Mouse (Mus musculus) kidney, postnatal 14 days (tissue): ENCODE results near the gene Gimap7.
A peak's percentile ranks its signal among the peaks of the same experiment; 100 is the strongest.
"Not testable (repeated sequence)": the region's sequence is repeated elsewhere in the genome, so short reads cannot be mapped to it uniquely, and the experiment has no call there.

Experiments
- DNase-seq: peaks from one replicate; pipeline ENCODE4 v3.0.0; 2022; ENCODE audit warnings: mixed read lengths

Gimap7 gene

DNA sequence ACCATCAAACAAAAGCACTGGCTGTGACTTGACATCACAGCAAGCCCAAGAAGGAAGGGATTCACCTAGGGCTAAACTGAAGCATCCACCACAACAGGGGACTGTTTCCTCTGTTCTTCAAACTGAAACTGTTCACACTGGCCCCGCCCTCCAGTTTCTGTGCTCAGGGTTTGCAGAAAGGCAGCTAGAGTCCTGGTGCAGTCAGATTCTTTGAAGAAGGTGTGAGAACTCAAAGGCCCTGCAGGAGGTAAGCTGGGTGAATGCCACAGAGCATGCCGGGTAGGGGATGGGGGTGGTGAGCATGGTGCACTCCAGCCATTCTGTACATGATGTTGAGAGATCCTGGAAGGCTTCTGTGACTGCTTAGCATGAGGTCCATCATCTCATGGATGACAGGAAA, at the start of gene Gimap7, which contains the start of gene Gm28053:
TSS of gene Gimap7 (plus strand) at position 167 of the 400 bp plus-strand sequence.
TSS of gene Gm28053 (plus strand) at position 153 of the 400 bp plus-strand sequence.
- DNase-seq = no peak

DNA sequence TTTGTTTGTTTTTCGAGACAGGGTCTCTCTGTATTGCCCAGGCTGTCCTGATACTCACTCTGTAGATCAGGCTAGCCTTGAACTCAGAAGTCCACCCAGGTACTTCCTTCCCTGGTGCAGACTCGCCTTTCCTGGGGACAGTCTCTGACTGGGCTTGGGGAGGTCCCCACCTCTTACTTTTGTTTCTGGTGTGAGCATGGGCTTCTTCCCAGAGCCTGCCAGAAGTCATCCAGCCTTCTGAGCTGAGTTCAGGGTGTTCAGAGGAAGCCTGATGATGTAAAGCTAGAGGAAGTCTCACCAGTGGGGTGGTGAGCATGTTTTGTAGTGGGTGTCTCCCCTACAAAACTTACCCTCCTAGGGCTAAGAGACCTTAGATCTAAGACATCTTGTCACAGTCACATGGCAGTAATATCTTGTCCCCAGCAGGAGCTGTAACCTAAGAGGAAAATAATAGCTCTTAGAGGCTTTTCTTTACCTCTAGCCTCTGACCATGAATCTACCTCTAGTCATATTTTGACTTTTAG, 48.9 kb upstream of the Gimap7 start:
- no peak for DNase-seq

DNA sequence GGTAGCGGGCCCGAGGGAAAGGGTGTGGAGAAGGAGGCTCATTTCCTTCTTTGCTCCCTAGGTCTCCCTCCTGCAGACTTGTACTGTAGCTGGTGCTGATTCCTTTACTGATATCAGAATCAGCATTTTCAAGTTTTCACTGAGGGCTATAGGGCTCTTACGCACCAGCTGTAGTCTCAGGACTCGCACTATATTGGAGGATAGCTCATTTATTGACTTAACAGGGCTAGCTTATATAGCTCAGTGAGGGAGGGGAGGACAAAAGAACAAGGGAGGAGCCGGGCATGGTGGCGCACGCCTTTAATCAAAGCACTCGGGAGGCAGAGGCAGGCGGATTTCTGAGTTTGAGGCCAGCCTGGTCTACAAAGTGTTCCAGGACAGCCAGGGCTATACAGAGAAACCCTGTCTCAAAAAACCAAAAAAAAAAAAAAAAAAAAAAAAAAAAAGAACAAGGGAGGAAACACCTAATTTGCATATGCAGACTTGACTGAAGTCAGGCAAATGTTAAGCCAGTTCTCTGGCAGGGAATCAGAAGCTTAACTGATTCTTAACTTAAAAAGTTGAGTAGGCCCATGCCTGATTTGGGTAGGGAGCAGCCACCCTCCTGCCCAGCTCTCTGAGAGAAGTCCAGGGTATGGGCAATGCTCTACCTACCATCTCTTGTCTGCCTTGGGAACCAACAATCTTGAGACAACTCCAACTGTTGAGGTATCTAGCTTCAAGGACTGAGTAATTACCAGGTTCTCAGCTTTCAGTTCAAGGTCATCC, 43.9 kb upstream of the Gimap7 start:
- DNase-seq = no peak

GRCm38 (mm10) chr6:48675400-48675930, 43.0 kb upstream of the Gimap7 start:
- no peak for DNase-seq

GRCm38 (mm10) chr6:48675931-48676859, 42.2 kb upstream of the Gimap7 start, which contains the start of gene Gimap9:
Gene Gimap9, plus strand, starts transcription at chr6:48676129.
- DNase-seq = peak; percentile 76

DNA sequence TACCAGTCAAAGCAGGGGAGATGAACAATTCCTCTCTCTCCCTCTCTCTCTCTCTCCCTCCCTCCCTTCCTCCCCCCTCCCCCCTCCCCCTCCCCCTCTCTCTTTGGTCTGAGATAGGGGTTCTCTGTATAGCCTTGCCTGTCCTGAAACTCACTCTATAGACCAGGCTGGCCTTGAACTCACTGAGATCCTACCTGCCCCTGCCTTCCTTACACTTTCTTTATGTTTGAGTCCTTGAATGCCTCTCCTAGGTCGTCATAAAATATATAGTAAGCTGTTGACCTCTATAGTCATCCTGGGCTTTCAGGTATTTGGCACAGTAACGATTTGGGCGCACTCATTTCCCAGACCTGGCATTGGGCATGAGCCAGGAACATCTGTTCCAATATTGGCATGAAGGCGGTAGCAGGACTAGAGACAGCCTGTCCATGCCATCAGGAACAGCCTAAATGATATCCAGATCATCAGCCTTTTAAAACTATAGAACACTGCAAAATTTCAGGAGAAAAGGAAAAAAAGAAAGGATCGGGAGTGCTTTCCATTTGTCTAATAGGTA, 41.5 kb upstream of the Gimap7 start:
- DNase-seq = no peak

DNA sequence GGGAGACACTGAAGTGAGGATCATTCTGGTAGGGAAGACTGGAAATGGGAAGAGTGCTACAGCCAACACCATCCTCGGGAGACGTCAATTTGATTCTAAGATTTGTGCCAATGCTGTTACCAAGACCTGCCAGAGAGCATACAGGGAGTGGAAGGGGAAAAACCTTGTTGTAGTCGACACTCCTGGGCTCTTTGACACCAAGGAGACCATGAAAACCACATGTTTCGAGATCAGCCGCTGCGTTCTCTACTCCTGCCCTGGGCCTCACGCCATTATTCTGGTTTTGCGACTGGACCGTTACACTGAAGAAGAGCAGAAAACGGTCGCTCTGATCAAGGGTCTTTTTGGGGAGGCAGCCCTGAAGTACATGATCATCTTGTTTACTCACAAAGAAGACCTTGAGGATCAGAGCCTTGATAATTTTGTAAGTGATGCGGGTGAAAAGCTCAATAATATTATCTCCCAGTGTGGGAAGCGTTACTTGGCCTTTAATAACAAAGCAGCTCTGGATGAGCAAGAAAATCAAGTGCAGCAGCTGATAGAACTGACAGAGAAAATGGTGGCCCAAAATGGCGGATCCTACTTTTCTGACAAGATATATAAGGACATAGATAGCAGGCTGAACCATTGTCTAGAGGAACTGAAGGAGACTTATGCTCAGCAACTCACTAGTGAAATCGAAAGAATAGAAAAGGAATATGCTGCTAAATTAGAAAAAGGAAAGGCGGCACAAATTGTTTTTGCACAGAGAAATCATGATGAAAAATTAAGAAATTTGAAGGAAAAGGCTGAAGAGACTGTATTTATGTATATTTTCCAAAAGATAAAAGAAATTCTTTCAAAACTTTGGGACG, 40.7 kb upstream of the Gimap7 start:
- no peak for DNase-seq

GRCm38 (mm10) chr6:48678391-48678790, 40.0 kb upstream of the Gimap7 start:
- no peak for DNase-seq

- no peak for DNase-seq
These were observed 38.7 kb upstream of the Gimap7 start for GRCm38 (mm10) chr6:48679701-48680100.

GRCm38 (mm10) chr6:48680421-48680820, 38.0 kb upstream of the Gimap7 start:
- no peak for DNase-seq

GRCm38 (mm10) chr6:48681472-48682090, 36.8 kb upstream of the Gimap7 start:
- DNase-seq = peak; percentile 53

DNA sequence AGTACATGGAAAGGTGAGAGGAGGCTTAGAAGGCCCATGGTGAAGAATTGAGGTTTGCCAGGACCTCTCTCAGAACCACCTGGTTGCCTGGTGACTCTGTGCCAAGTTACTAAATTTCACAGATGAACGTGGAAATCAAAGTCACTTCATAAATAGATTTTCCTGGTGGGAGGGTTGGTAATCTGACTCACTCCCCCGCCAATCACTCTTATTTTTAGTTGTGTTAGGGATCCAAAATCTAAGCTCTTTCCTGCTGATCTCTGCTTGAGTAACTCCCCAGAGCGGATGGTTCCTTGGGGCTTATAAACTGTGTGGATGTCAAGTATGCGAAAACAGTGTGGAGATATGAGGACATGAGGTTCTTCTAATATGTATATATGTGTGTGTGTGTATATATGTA, 36.1 kb upstream of the Gimap7 start:
- DNase-seq = no peak

GRCm38 (mm10) chr6:48683263-48683821, 35.1 kb upstream of the Gimap7 start:
- DNase-seq = not testable (repeated sequence)

DNA sequence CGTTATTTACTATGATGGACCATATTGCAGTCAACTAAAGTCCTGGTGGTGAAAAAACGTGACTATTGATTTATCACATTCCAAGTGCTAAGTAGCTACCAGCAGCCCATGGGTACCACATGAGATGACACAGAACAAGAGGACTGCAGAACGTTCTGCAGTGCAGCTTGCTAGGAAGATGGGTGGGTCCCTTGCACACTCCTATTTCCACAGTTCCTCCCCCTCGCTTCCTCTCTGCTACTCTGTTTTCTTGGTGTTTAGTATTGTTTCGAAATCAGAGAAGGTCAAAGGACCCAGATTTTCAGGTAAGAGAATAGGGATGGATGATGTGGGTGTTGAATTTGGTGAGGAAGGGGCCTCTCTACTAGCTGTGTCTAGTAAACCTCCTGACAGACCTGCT, 34.1 kb upstream of the Gimap7 start, which contains the start of gene Gimap4:
TSS of gene Gimap4 (plus strand) at position 231 of the 400 bp plus-strand sequence.
- DNase-seq = no peak

GRCm38 (mm10) chr6:48684806-48685205, 33.6 kb upstream of the Gimap7 start:
- DNase-seq = no peak

GRCm38 (mm10) chr6:48685251-48685650, 33.2 kb upstream of the Gimap7 start:
- DNase-seq = no peak

DNA sequence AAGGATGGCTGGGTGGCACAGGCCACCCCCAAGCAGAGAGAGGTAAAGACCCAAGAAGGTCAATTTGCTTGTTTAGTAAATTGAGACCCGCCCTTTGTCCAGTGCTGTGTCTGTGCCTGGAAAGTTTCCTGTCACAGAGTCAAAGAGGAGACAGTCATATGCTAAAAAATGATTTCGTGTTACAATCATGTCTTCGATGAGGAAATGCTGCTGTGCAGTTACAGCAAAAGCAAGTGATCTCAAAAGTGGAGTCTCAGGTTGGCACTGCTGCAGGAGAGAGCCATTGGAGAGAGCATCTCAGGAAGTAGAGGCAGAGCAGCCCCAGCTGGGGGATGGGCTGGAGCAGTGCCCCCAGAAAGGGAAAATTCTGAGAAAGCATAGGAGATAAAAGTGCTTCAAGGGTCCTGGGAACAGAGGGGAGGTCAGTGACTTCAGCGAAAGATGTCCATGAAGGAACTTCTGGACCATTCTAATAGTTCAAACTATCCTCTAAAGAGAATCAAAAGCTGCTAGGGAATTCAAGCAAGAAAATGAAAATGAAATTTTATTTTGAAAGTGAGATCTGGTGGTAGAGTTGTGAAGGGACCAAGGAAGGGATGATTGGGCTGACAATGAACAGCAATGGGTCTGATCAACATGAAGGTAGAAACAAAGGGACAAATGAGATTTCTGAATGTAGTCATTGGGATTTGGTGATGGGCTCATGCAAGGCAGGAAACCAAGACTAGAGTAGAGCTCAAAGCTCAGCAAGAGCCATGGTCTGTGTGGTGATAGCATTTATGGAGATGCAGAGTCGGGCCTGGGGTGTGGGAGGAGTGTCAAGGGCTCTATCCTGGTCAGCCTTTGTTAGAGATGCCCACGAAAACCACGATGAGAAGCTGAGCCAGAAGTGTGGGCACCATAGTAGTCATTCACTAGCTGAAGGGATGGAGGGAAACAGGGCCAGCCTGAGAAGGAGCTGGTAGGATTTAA, 32.4 kb upstream of the Gimap7 start:
- no peak for DNase-seq

GRCm38 (mm10) chr6:48687077-48687476, 31.3 kb upstream of the Gimap7 start:
- no peak for DNase-seq

DNA sequence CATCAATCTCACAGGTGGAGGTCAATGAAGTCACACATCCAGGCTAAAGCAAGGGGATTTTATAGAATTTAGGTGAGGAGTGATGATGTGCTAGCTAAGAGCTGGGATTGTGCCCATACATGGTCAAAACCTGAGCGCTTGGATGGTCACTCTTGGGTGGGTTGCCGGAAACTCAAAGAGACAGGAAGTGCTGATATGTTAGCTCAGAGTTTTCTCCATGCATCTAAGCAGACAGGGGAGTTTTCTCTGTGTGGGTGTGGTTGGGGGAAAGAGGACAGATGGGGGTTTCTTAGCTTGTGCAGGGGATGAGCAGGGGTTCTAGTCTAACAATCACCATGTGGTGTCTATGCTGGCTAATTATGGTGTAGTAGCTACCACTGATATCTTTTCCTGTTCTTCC, 29.1 kb upstream of the Gimap7 start:
- no peak for DNase-seq

GRCm38 (mm10) chr6:48692962-48693361, 25.5 kb upstream of the Gimap7 start:
- no peak for DNase-seq
